Mouse (Mus musculus): ENCODE measurements around the gene Zmym4.

The Zmym4 gene

DNA sequence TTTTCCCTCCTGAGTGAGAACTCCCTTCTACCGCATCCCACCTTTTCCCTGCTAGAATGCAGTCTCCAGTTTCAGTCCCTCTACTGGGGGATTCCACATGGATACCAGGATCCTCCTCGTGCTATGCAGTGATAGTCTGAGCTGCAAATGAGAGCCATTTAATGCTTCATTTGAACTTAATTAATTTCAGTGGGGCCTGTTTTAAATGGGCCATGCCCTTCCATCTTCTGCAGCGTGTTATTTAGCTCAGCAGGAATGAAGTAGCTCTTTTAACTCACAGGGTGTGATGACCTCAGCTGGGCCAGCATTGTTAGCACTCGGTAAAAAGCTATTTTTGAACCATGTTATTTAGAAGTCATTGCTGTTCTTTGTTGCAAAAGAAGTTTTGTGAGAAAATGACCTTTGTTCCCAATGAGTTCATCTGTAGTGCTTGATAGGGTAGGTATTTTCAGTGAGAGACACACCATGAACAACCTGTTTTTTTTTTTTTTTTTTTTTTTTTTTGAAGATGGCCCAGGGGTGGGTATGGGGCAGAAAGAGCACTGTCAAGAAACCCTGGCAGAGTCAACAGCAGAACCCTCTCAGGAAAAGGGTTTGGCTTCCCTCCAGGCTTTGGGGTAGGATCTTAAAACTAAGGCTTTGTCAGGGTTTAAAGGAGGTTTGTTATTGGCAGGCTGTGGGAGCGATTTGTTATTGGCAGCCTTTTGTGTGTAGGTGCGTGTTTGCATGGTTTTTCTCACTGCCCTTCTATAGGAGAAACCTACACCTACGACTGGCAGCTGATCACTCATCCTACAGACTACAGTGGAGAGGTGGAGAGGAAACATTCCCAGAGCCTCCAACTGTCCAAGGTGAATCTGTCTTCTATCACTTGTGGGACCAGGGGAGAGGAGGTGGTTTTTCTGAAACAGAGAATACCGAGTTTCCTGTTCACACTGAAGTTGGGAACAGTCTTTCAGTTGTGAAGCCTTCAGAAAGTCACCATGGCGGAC is 144.7 kb downstream of the Zmym4 start:
- in situ Hi-C loops (cut with MboI), result no loop called here

DNA sequence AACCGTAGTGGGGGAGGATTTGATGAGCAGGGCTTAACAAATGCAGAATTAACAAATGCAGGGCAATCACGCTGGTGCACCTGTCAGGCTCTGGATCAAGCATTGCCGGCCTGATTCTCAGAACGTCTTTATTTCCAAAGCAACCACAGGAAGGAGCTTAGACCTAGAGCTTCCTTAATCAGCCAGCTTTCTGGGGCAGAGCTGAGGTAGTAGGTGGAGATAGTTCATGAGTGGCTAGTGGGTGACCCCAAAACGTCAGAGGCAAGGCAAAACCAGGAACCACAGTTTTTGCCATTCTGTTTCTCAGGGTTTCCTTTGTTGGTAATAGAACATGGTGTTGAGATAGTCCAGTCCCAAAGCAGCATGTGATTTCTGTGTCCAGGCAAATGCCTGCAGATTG is 153.1 kb downstream of the Zmym4 start:
- in situ Hi-C loops (cut with MboI), result no loop called here

- in situ Hi-C loops (cut with MboI), result no loop called here
These were observed 154.7 kb downstream of the Zmym4 start for GRCm38 (mm10) chr4:126813212-126813611.
